Mouse (Mus musculus) intestine, embryonic 14.5 days (tissue): ENCODE measurements around the gene Ptprt. TPM values are rescaled to one million over a fixed set of nuclear protein-coding genes. Genes with fewer than 3 reads are reported as not detected.

Experiments used
- ATAC-seq: fragments of 200-750 bp; cut with Nextera tagmentation; replicated peaks from 2 replicates; pipeline ENCODE4 v1.8.0; 2017; ENCODE audit warnings: low read depth, moderate number of reproducible peaks, moderate TSS enrichment, moderate library complexity; ENCODE audit not compliant: low FRiP score, low TSS enrichment
- DNase-seq: peaks from one replicate; pipeline ENCODE4 v3.0.0-alpha.2; 2018; ENCODE audit warnings: low spot score
- H3K27ac ChIP-seq: fragments of 300-500 bp; sonication (generic); 2 replicates; pipeline ENCODE4 v1.5.1; 2014; ENCODE audit warnings: low read depth, mild to moderate bottlenecking, control low read depth
- H3K27me3 ChIP-seq: fragments of 300-500 bp; sonication (generic); replicated peaks from 2 replicates; pipeline ENCODE4 v1.6.1; 2014; ENCODE audit warnings: low read length, control low read depth; ENCODE audit not compliant: control insufficient read depth, insufficient read depth
- H3K36me3 ChIP-seq: fragments of 300-500 bp; sonication (generic); 2 replicates; pipeline ENCODE4 v1.6.1; 2014; ENCODE audit warnings: low read length, control low read depth; ENCODE audit not compliant: control insufficient read depth, insufficient read depth
- H3K4me1 ChIP-seq: fragments of 300-500 bp; sonication (generic); replicated peaks from 2 replicates; pipeline ENCODE4 v1.6.1; 2014; ENCODE audit warnings: low read length, control low read depth, mixed read lengths; ENCODE audit not compliant: control insufficient read depth, insufficient read depth
- H3K4me2 ChIP-seq: fragments of 300-500 bp; sonication (generic); 2 replicates; pipeline ENCODE4 v1.6.1; 2014; ENCODE audit warnings: low read length
- H3K4me3 ChIP-seq: fragments of 300-500 bp; sonication (generic); 2 replicates; pipeline ENCODE4 v1.5.1; 2014; ENCODE audit warnings: low read depth, low read length, control low read depth, mixed read lengths
- H3K9ac ChIP-seq: fragments of 300-500 bp; sonication (generic); 2 replicates; pipeline ENCODE4 v1.6.1; 2014; ENCODE audit warnings: mild to moderate bottlenecking, low read length
- H3K9me3 ChIP-seq: fragments of 300-500 bp; sonication (generic); 2 replicates; pipeline ENCODE4 v1.6.1; 2016; ENCODE audit warnings: low read length, control low read depth; ENCODE audit not compliant: control insufficient read depth
- WGBS: fragments of 180-500 bp; shearing (Covaris S2); extraction: QIAGEN DNeasy Blood & Tissue Kit; methylation state at CpG from one replicate; pipeline ENCODE4 v1.1.7; 2014; 5-methylcytosine and 5-hydroxymethylcytosine counted together
- polyA plus RNA-seq: library from polyadenylated mRNA; unstranded; fragments of >200 nt; fragmentation: Nextera tagmentation; extraction: Ambion mirVana; gene quantifications from 2 replicates; pipeline ENCODE4 v1.2.1, GENCODE M21; 2014

Ptprt gene
- polyA plus RNA-seq, 1 experiment from 2014 or later, result 1.4 TPM

- no peak for DNase-seq
- no peak for ATAC-seq
- Histone ChIP-seq H3K4me2 (no peak overlapping the region), H3K4me3 (no peak overlapping the region), H3K4me1 (peaks cover 11% of the 10 kb centered on the region), H3K27ac (no peak overlapping the region), H3K27me3 (peaks cover 55% of the 10 kb centered on the region), H3K36me3 (no peaks in the 10 kb centered on the region), H3K9me3 (no peaks in the 10 kb centered on the region), H3K9ac (no peak overlapping the region)
- 9% methylated on average over 4 of the region's 4 CpGs for WGBS
These were observed 786 bp upstream of the Ptprt start for GRCm38 (mm10) chr2:162661733-162662132.

GRCm38 (mm10) chr2:162660231-162660940 lies 561 bp downstream of the Ptprt start:
- no peaks in the 10 kb centered on the region for H3K36me3 ChIP-seq
- ATAC-seq, result no peak; the same call in 1 of the 2 replicates

GRCm38 (mm10) chr2:162658997-162659396 lies 1.9 kb downstream of the Ptprt start:
- peak overlapping the region; percentile 45 for H3K4me2 ChIP-seq
- WGBS, result under 1% methylated on average over 18 of the region's 18 CpGs
- H3K27ac ChIP-seq, result no peak overlapping the region
- H3K27me3 ChIP-seq, result peaks cover 55% of the 10 kb centered on the region
- peak; percentile 96 for DNase-seq
- no peak overlapping the region for H3K9ac ChIP-seq
- ATAC-seq, result no peak
- H3K4me1 ChIP-seq, result peaks cover 11% of the 10 kb centered on the region
- no peaks in the 10 kb centered on the region for H3K9me3 ChIP-seq
- no peaks in the 10 kb centered on the region for H3K36me3 ChIP-seq
- peak overlapping the region; percentile 21; the same call in 1 of the 2 replicates for H3K4me3 ChIP-seq

More at GRCm38 (mm10) chr2:162660231-162660940, 561 bp downstream of the Ptprt start:
- H3K9ac ChIP-seq, result no peak overlapping the region
- H3K4me2 ChIP-seq, result peak overlapping the region; percentile 94
- H3K9me3 ChIP-seq, result no peaks in the 10 kb centered on the region
- peak overlapping the region; percentile 47 for H3K4me3 ChIP-seq
- peak; percentile 72 for DNase-seq
- no peak overlapping the region for H3K27ac ChIP-seq
- peaks cover 11% of the 10 kb centered on the region for H3K4me1 ChIP-seq
- H3K27me3 ChIP-seq, result peaks cover 55% of the 10 kb centered on the region
- WGBS, result 1% methylated on average over 39 of the region's 57 CpGs

GRCm38 (mm10) chr2:162657541-162657940 lies 3.4 kb downstream of the Ptprt start:
- ATAC-seq, result no peak
- WGBS, result 49% methylated on average over 7 of the region's 7 CpGs

DNA sequence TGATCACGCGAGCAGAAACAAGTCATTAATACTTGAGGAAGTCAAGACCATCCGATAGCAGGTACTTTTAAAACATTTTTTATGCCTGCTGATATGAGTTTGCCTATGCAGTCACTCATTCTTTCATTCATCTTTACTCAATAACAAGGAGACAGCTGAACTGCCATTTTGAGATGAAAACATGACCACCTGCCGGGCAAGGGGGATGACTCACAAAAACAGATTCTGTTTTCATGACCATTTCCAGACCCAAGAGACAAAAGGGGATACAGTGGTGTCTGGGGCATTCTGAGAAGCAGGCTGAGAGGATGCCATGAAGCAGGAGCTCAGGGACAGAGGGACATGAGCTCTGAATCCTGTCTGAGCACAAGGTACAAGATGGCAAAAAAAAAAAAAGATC lies 6.5 kb downstream of the Ptprt start:
- Histone ChIP-seq H3K4me1 (no peaks in the 10 kb centered on the region), H3K27me3 (peaks cover 20% of the 10 kb centered on the region), H3K9me3 (no peaks in the 10 kb centered on the region), H3K9ac (no peak overlapping the region), H3K27ac (no peak overlapping the region), H3K4me2 (no peak overlapping the region), H3K36me3 (no peaks in the 10 kb centered on the region), H3K4me3 (no peak overlapping the region)
- DNase-seq (no peak), ATAC-seq (no peak)
- WGBS, result 82% methylated on average over 4 of the region's 4 CpGs

More at GRCm38 (mm10) chr2:162657541-162657940, 3.4 kb downstream of the Ptprt start:
- H3K36me3 ChIP-seq, result no peaks in the 10 kb centered on the region
- DNase-seq, result no peak
- peaks cover 51% of the 10 kb centered on the region for H3K27me3 ChIP-seq
- H3K9ac ChIP-seq, result no peak overlapping the region
- no peak overlapping the region for H3K4me3 ChIP-seq
- H3K9me3 ChIP-seq, result no peaks in the 10 kb centered on the region
- H3K27ac ChIP-seq, result no peak overlapping the region
- H3K4me1 ChIP-seq, result peaks cover 11% of the 10 kb centered on the region
- H3K4me2 ChIP-seq, result no peak overlapping the region

- DNase-seq (no peak), ATAC-seq (no peak)
- Histone ChIP-seq H3K4me2 (no peak overlapping the region), H3K9me3 (no peaks in the 10 kb centered on the region), H3K36me3 (no peaks in the 10 kb centered on the region), H3K9ac (no peak overlapping the region), H3K4me3 (no peak overlapping the region), H3K27ac (no peak overlapping the region), H3K4me1 (no peaks in the 10 kb centered on the region), H3K27me3 (no peaks in the 10 kb centered on the region)
- WGBS, result 64% methylated on average over 4 of the region's 4 CpGs
These were observed 22.3 kb downstream of the Ptprt start for GRCm38 (mm10) chr2:162638676-162639075.

GRCm38 (mm10) chr2:162637537-162637936 lies 23.4 kb downstream of the Ptprt start:
- no peak overlapping the region for H3K4me2 ChIP-seq
- H3K27me3 ChIP-seq, result no peaks in the 10 kb centered on the region
- H3K27ac ChIP-seq, result no peak overlapping the region
- H3K9me3 ChIP-seq, result no peaks in the 10 kb centered on the region
- no peak for ATAC-seq
- H3K4me1 ChIP-seq, result no peaks in the 10 kb centered on the region
- no peak overlapping the region for H3K4me3 ChIP-seq
- WGBS, result 68% methylated on average over 1 of the region's 1 CpGs
- DNase-seq, result no peak
- H3K36me3 ChIP-seq, result no peaks in the 10 kb centered on the region
- H3K9ac ChIP-seq, result no peak overlapping the region

GRCm38 (mm10) chr2:162636387-162637009 lies 24.4 kb downstream of the Ptprt start:
- Histone ChIP-seq H3K4me2 (no peak overlapping the region), H3K9ac (no peak overlapping the region), H3K4me3 (no peak overlapping the region), H3K4me1 (no peaks in the 10 kb centered on the region), H3K9me3 (no peaks in the 10 kb centered on the region), H3K27me3 (no peaks in the 10 kb centered on the region), H3K27ac (no peak overlapping the region), H3K36me3 (no peaks in the 10 kb centered on the region)
- 49% methylated on average over 9 of the region's 9 CpGs for WGBS
- ATAC-seq, result no peak
- DNase-seq, result no peak
